Mouse (Mus musculus) CD4-positive helper T cell, adult 2 months (primary cell): Measurements from ENCODE around the gene Tenm3.

Source experiments
- DNase-seq: peaks from one replicate; pipeline ENCODE4 v3.0.0-alpha.2; 2012; ENCODE audit warnings: low read depth, missing footprints, low spot score

Tenm3 gene

DNA sequence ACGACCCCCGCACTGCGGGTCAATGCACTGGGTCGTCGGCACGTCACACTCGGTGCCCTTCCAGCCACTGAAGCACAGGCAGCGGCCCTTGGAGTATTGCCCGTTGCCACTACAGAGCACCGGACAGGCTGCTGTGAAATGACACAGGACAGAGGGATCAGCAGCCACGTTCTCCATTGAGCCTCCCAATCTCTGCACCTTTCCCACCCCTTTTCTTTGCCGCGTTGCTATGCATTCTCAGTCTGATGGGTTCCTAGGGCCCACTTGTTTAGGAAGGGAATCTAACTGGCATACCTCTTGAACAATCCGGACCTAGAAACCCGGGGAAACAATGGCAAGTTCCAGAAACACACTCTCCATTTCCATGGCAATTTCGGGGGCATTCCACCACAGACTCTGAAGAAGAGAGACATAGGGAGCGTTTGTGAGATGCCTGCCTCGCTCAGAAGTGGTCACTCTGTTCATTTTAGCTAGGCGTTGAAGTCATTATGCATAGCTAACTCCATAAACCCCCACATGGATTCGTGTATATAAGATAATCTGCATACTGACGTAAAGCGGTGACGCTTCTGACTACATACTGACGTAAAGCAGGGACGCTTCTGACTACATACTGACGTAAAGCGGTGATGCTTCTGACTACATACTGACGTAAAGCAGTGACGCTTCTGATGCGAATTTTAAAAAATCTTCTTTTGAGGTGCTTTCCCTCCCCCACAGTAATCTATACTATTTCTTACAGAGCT is 501.3 kb downstream of the Tenm3 start:
- no peak for DNase-seq

- no peak for DNase-seq
Observed at GRCm38 (mm10) chr8:48341692-48342091, 502.1 kb downstream of the Tenm3 start.

DNA sequence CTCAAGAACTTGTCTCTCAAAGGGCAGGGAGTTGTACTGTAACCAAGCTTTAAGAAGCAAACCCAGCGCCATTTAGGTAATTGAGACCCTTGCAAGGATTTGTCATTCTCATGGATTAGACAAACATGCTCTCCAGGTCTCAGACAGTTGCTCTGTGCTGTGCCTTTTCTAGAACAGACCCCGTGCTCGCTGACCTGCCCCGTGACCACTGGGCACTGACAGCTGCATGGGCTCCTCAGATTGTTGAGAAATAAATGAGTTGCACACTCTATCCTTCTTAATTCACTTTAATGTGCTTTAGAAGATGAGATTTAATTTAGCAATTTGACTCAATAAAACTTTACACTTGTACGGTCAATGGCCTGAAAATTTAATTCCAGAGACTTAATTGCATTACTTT is 502.5 kb downstream of the Tenm3 start:
- no peak for DNase-seq

DNA sequence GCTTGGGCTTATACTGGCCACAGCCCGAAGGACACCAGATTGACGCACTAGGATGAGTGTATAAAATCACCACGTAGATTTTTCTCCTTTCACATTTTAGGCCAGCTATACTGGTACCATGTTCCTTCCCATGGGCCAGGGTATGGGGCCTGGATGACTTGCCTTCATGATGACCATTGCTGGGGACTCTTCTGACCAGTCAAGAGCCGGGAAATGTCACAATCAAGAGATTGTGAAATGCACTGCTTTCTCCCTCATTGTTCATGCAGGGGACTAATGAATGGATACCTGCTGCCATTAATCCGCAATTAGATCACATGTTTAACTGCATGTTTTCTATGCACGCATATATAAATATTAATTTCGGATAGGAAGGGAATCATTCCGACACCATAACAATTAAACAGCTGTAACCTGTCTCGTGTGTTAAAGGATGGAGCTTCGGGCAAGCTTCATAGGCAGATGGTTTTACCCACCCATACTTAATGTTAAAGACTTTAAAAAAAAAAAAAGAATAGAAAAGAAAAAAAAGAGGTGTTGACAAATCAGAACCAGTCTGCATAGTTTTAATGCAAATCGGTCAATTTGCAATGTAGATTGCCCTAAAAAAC is 521.0 kb downstream of the Tenm3 start:
- no peak for DNase-seq

DNA sequence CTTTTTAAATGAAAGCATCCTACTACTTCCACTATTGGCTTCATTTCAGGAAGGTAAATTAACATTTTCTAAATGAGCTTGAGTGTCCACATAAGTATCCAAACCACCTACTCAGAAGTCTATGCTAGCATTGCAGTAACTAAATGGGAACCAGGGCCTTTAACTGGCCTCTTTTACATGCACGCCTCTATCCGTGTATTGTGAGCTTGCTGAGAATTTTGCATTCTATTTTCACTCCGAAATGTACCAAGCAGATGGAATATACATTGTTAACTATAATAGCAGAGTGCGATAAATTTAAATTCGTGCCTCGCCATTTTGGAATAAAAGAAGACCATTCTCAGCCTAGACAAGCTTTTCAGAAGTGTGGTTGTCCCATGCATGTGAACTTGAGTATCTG is 521.5 kb downstream of the Tenm3 start:
- DNase-seq = no peak

GRCm38 (mm10) chr8:48319674-48320073 is 524.1 kb downstream of the Tenm3 start:
- no peak for DNase-seq

DNA sequence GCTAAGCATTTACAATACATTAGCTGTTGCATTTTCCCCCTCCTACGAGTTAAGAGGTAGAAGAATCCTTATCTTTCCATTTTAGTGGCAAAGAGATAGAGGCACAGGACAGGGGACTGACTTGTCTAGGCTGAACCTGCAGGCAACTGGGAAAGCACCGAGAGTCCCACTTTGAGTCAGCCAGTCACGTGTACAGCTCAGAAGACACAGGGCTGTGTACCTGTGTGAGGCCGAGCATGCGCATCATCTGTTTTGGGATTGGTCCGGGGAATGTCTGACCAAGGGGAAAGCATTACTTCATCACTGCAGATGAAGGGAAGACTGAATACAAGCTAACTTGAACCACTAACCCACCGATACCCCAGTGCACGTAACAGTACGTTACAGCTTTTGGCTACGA is 526.3 kb downstream of the Tenm3 start:
- no peak for DNase-seq

- no peak for DNase-seq
Observed at GRCm38 (mm10) chr8:48315605-48316004, 528.1 kb downstream of the Tenm3 start.

GRCm38 (mm10) chr8:48313985-48314368 is 529.8 kb downstream of the Tenm3 start:
- DNase-seq = no peak

- DNase-seq = no peak
Observed at GRCm38 (mm10) chr8:48313210-48313984, 530.4 kb downstream of the Tenm3 start.

DNA sequence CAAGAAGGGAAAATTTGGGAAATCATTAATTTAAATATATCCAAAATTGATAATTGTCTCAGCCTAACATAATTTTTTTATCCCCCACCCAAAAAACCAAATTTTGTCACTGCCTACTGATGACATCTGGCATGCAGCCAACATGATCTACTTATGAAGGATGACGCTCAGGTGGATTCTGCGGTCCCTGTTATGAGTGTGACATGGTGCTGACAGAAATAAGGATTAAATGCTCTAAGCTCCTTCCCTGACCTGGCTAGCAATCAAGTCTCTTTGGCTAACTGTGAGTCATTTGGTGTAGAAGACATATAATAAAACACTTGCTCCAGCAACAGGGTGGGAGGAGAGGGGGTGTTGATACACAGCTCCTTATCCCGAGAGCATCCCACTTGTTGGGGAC is 532.0 kb downstream of the Tenm3 start:
- no peak for DNase-seq

DNA sequence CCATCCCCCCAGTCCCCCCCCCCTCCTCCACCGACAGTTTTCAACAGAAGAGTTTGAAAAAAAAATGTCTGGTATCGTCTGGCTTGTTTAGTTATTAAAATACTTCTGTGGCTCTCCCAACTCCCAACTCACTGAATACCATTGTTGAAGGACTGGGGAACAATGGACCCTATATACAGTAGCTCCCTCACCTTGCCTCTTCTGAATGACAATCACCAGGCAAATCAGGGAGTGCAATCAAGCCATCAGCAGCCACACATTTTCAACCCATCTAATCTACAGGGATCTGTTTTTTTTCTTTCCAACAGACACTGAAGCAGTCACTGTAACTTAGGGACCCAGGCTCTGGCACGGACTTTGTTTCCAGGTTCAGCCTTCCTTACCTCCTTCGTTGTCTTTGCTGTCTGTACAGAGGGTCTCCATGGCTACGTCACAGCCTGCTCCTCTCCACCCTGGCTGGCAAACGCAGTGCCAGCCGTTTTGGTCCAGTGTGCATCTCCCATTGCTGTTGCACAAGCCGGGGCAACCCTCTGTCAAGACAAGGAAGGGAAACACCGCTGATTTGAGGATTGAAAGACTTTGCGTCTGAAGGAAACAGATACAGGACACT is 533.4 kb downstream of the Tenm3 start:
- no peak for DNase-seq

DNA sequence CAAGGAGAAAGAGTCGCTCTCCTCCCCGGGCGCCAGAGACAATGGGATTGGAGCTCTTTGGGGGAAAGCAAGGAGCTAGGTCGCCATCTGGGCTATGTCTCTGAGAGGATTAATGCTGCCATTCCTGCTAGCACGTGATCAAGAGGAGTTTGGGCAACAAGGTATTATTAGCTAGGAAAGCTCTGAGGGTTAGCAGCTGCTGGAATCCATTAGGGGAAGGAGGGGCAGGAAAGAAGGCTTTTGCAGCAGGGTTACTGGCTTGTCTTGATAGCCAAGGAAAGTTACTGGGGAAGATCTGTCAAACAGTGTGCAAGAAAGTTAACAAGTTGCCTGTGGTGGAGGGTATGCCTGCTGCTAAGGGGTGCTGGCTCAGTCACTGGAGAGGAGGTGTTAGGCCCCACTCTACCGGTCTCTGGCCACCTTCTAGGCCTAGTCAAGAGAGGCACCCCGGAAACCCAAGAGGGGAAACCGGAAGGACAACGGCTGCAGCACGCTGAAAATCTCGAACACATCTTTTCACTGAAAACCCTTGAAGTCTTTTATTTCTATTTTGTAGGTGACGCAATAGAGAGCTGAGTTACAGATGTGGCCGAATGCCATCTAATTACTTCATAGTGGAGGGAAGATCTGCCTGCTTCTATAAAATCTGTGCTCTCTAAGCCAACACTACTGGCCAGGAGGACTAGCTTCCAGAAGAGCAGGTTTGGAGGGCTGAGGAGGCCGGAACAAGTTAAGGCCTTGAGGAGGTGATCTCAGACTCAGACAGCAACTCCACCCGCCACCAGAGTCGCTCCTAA is 534.4 kb downstream of the Tenm3 start:
- DNase-seq = no peak

GRCm38 (mm10) chr8:48304224-48304623 is 539.5 kb downstream of the Tenm3 start:
- DNase-seq = no peak

DNA sequence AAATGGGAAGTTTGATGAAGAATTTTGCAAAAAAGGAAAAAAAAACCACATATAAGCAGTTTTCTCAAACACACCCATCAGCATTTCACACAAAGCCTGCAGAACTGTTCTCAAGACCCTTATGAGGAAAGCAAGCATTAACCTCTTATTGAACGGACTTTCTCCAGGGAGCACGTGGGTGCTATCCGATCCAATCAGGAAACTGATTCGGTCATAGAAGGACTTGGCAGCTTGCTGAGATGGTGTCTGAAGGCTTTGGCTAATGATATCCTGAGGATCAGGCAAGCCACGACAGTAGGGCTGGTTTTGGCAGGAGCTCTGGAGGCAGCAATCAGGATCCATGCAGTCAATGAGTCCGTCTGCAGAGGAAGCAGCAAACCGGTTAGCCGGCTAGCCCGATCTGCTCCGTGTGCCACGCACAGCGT is 543.1 kb downstream of the Tenm3 start:
- no peak for DNase-seq

- DNase-seq = no peak
Observed at GRCm38 (mm10) chr8:48300061-48300460, 543.7 kb downstream of the Tenm3 start.

DNA sequence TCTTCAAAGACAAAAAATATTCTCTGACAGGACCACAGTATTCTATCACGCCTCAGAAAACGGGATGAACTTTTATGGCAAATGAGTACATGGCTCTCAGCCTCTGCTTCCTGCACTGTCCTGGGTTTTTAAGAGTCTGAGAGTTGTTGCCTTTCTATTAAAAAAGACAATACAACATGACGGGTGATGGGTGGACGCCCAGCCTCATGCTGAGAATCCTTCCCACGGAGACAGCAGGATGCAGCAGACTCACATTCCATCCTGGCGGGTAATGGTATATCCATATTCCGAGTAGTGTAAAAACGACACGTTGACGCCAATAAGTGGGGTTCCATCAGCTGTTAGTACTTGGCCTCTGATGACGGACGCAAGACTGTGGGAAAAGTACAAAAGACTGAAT is 544.4 kb downstream of the Tenm3 start:
- no peak for DNase-seq

DNA sequence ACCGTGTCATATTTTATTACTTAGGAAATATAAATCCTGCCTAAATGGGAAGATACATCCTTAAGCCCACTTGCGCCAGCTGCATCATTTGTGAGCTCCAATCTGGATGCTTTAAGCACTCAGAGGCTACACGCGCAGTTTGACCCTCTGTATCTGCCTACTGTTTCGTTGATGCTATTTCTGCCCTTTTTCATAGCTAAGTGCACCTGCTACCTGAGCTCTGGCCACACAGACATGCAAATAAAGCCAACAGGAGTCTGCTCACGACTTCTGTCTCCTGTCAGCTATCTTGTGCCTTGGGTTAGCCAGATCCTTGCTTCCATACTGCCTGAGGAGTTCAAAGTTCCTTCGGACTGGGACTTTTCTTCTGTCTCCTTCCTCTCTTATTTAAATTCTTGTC is 547.4 kb downstream of the Tenm3 start:
- DNase-seq = no peak

- DNase-seq = no peak
Observed at GRCm38 (mm10) chr8:48295558-48295957, 548.2 kb downstream of the Tenm3 start.

DNA sequence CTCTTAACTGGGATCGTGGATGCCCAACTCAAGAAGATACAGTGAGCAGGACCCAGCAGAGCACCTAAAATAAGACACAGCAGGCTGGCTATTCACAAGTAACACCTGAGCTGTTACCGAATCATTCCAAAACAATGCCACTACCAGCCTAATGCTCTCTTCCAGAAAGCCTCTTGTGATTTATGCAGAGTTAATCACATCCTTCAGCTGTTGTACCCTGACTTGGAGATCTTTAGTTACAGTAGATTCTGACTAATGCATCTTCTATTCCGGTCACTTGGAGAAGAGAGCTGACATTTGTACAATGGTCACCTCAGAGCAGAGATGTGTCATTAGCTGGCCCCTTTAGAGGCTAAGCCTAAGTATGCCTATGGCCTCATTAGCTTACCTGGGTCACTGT is 550.0 kb downstream of the Tenm3 start:
- no peak for DNase-seq

DNA sequence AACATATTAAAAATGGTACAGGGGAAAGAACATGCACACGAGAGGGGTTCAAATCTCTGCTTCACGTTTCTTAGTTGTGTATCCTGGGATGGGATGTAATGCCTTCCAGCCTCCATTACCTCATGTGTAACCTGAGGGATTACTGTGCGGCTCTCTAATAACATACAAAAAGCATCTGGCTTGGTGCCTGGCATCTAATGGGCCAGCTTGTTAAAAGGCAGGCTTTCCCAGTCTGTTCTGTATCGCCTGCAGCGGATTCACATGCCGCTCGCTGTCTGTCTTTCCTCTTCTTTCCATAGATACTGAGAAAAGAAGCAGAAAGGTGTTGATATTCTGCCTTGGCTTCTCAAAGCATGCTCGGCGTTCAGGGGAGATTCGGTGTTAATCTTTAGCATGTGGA is 558.3 kb downstream of the Tenm3 start:
- DNase-seq = no peak

GRCm38 (mm10) chr8:48281855-48282254 is 561.9 kb downstream of the Tenm3 start:
- no peak for DNase-seq
